Mouse (Mus musculus) intestine, embryonic 16.5 days (tissue): ENCODE results near the gene Timm22. TPM values are rescaled to one million over a fixed set of nuclear protein-coding genes. Genes with fewer than 3 reads are reported as not detected.
A peak's percentile ranks its signal among the peaks of the same experiment; 100 is the strongest.

Experiments used
- ATAC-seq: fragments of 200-750 bp; cut with Nextera tagmentation; 2 replicates; pipeline ENCODE4 v1.8.0; 2017; ENCODE audit warnings: moderate TSS enrichment, moderate library complexity
- H3K27ac ChIP-seq: fragments of 300-500 bp; sonication (generic); 2 replicates; pipeline ENCODE4 v1.5.1; 2014; ENCODE audit warnings: mild to moderate bottlenecking, low read length
- H3K27me3 ChIP-seq: fragments of 300-500 bp; sonication (generic); replicated peaks from 2 replicates; pipeline ENCODE4 v1.6.1; 2014; ENCODE audit warnings: low read length, control low read depth, mixed read lengths; ENCODE audit not compliant: control insufficient read depth, insufficient read depth
- H3K36me3 ChIP-seq: fragments of 300-500 bp; sonication (generic); 2 replicates; pipeline ENCODE4 v1.6.1; 2014; ENCODE audit warnings: low read length, control low read depth; ENCODE audit not compliant: control insufficient read depth, insufficient read depth
- H3K4me1 ChIP-seq: fragments of 300-500 bp; sonication (generic); 2 replicates; pipeline ENCODE4 v1.6.1; 2014; ENCODE audit warnings: low read length, control low read depth, mixed read lengths; ENCODE audit not compliant: control insufficient read depth, insufficient read depth
- H3K4me2 ChIP-seq: fragments of 300-500 bp; sonication (generic); 2 replicates; pipeline ENCODE4 v1.6.1; 2014; ENCODE audit warnings: low read depth, low read length, control low read depth
- H3K4me3 ChIP-seq: fragments of 300-500 bp; sonication (generic); 2 replicates; pipeline ENCODE4 v1.5.1; 2014; ENCODE audit warnings: mild to moderate bottlenecking, low read length
- H3K9ac ChIP-seq: fragments of 300-500 bp; sonication (generic); 2 replicates; pipeline ENCODE4 v1.6.1; 2014; ENCODE audit warnings: low read depth, low read length
- H3K9me3 ChIP-seq: fragments of 300-500 bp; sonication (generic); 2 replicates; pipeline ENCODE4 v1.6.1; 2016; ENCODE audit warnings: low read length, control low read depth; ENCODE audit not compliant: control insufficient read depth
- WGBS: fragments of 180-500 bp; shearing (Covaris S2); extraction: QIAGEN DNeasy Blood & Tissue Kit; methylation state at CpG from one replicate; pipeline ENCODE4 v1.1.7; 2014; 5-methylcytosine and 5-hydroxymethylcytosine counted together
- polyA plus RNA-seq: library from polyadenylated mRNA; unstranded; fragments of >200 nt; fragmentation: Nextera tagmentation; extraction: Ambion mirVana; gene quantifications from 2 replicates; pipeline ENCODE4 v1.2.1, GENCODE M21; 2015

The Timm22 gene
- polyA plus RNA-seq, 1 experiment from 2014 or later = 96.6 TPM

- no peak overlapping the region for H3K4me3 ChIP-seq
- H3K27ac ChIP-seq = no peak overlapping the region
- no peaks in the 10 kb centered on the region for H3K27me3 ChIP-seq
- H3K4me1 ChIP-seq = peaks cover 22% of the 10 kb centered on the region
- no peaks in the 10 kb centered on the region for H3K9me3 ChIP-seq
- no peak for ATAC-seq
- no peak overlapping the region for H3K9ac ChIP-seq
- no peak overlapping the region for H3K4me2 ChIP-seq
- H3K36me3 ChIP-seq = no peaks in the 10 kb centered on the region
These were observed 36.3 kb upstream of the Timm22 start for GRCm38 (mm10) chr11:76370491-76370890.

DNA sequence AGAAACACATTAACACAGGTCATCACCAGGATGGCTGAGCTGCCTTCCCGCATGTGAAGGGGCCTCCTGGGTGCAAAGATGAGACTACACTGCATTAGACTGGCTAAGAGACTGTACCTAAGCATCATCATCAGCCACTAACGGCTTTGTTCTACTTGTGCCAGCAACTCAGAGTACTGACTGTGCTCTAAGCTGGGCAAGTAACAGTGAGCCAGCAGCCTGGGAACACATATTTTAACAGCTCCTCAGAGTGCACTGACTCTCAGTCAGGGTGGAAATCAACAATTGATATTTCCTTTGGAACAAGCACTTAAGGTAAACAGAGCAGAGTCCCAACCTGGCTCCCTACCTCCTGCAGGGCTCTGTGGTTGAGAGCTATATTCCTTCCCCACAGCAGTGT is 34.6 kb upstream of the Timm22 start:
- no peaks in the 10 kb centered on the region for H3K9me3 ChIP-seq
- H3K4me1 ChIP-seq = peaks cover 22% of the 10 kb centered on the region
- no peaks in the 10 kb centered on the region for H3K36me3 ChIP-seq
- no peak overlapping the region for H3K4me2 ChIP-seq
- peak overlapping the region; percentile 58 for H3K27ac ChIP-seq
- no peaks in the 10 kb centered on the region for H3K27me3 ChIP-seq
- no peak overlapping the region for H3K4me3 ChIP-seq
- peak overlapping the region; percentile 5; the same call in 1 of the 2 replicates for H3K9ac ChIP-seq
- WGBS = 44% methylated on average over 2 of the region's 2 CpGs
- no peak for ATAC-seq

- no peaks in the 10 kb centered on the region for H3K9me3 ChIP-seq
- WGBS = 38% methylated on average over 6 of the region's 6 CpGs
- no peak for ATAC-seq
- H3K9ac ChIP-seq = no peak overlapping the region
- peaks cover 22% of the 10 kb centered on the region for H3K4me1 ChIP-seq
- H3K4me3 ChIP-seq = no peak overlapping the region
- H3K36me3 ChIP-seq = no peaks in the 10 kb centered on the region
- peak overlapping the region; percentile 58 for H3K27ac ChIP-seq
- no peaks in the 10 kb centered on the region for H3K27me3 ChIP-seq
- no peak overlapping the region for H3K4me2 ChIP-seq
These were observed 34.2 kb upstream of the Timm22 start for GRCm38 (mm10) chr11:76372534-76372933.

DNA sequence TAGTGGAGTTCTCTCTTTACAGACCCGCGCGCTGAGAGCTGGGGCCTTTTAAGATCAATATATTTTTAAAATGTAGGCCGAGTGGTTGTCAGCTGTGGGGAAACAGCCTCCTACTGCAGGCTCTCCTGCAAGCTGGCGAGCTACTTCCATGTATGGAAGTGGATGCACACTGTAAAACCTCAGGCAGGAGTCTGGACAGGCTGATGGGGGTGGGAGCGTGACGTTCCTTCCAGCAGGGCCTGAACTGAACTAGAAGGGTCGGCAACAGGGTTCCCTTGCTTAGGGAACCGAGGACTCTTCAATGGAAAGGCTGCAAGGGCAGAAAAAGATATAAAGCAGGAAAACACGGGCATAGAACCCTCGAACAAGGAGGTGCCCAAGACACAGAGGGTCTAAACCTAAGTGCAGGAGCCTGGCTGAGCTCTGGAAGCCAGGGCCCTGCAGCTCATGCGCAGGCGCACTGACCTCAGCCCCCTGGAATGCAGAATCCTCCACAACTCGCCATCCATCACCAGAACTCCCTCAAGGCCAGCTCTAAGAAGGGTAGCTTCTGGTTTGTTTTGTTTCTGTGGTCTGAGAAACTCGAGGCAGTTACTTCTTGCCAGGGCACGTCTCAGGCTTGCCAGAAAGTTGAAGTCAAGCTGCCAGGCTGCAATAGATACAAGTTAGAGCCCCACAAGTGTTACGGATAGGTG is 32.1 kb upstream of the Timm22 start:
- peaks cover 22% of the 10 kb centered on the region for H3K4me1 ChIP-seq
- H3K4me2 ChIP-seq = no peak overlapping the region; the same call in 1 of the 2 replicates
- no peak overlapping the region for H3K4me3 ChIP-seq
- H3K9me3 ChIP-seq = no peaks in the 10 kb centered on the region
- H3K27me3 ChIP-seq = no peaks in the 10 kb centered on the region
- 30% methylated on average over 17 of the region's 17 CpGs for WGBS
- no peaks in the 10 kb centered on the region for H3K36me3 ChIP-seq
- peak overlapping the region; percentile 36; the same call in 1 of the 2 replicates for H3K9ac ChIP-seq
- peak; percentile 92 for ATAC-seq
- H3K27ac ChIP-seq = peak overlapping the region; percentile 94

GRCm38 (mm10) chr11:76376425-76376824 is 30.3 kb upstream of the Timm22 start:
- ATAC-seq = no peak
- WGBS = 89% methylated on average over 3 of the region's 3 CpGs
- Histone ChIP-seq H3K4me2 (no peak overlapping the region), H3K4me3 (no peak overlapping the region), H3K36me3 (no peaks in the 10 kb centered on the region), H3K9ac (no peak overlapping the region), H3K9me3 (no peaks in the 10 kb centered on the region), H3K4me1 (peaks cover 27% of the 10 kb centered on the region), H3K27me3 (no peaks in the 10 kb centered on the region), H3K27ac (no peak overlapping the region)

DNA sequence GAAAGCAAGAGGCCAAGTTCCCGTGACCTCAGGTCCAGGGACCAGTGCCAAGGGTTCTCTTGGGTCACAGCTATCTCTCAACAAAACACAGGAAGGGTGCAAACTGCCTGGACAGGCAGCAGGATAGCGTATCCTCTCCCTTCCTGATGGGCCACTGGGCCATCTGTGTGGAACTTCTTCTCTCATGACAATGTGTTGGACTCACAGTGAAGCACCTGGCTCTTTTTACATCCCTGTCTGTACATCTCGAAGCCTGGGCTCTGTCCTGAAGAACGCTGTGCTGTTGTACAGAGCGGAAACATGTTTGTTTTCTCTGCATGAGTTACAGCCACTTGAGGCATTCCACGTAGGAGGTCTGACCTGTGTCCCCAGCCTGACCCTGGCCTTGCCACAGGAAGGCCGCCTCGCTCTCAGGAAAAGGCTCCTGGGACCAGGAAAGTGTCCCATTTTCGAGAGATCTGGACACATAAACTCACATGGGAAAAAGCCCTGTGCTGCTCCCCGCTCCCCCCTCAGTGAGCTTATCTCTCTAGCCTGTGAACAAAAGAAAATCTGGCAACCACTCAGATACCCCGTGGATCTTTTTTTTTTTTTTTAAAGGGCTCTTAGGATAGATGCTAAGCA is 26.7 kb upstream of the Timm22 start:
- Histone ChIP-seq H3K4me2 (no peak overlapping the region), H3K36me3 (no peaks in the 10 kb centered on the region), H3K9ac (no peak overlapping the region; the same call in 1 of the 2 replicates), H3K9me3 (no peaks in the 10 kb centered on the region), H3K27me3 (no peaks in the 10 kb centered on the region), H3K4me1 (peaks cover 15% of the 10 kb centered on the region), H3K27ac (peak overlapping the region; percentile 47), H3K4me3 (no peak overlapping the region)
- 34% methylated on average over 11 of the region's 11 CpGs for WGBS
- peak; percentile 64; the same call in 1 of the 2 replicates for ATAC-seq

DNA sequence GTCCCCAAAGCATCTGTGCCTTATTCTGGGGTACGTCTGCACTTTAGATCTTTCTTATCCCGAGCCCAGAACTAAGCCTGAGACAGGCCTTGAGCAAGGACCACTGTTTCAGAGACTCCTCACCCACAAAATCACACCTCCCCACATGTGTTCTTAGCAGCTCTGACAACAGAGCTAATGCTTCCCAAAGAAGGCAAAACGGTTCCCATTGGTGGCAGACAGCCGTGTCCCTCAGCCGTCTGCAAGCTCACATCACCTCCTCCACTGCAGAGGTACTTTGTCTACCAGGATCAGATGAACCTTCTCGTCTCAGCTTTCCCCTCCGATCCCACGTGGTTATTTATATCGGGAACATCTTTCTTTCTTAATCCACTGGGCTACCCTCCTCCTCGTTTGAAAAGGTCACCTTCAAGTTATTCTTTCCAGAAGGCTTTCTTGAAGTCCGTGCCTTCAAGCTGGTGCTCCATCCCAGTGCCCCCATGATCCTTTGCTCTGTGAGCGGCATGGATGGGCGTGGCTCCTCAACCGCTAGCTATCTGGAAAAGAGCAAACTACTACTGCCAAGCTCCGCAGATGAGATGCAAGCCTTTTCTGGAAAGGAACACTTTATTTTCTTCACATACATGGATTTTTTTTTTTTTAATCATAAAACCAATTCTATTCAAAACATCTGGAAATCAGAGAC is 25.4 kb upstream of the Timm22 start:
- H3K27ac ChIP-seq = no peak overlapping the region
- H3K9ac ChIP-seq = no peak overlapping the region

GRCm38 (mm10) chr11:76382711-76383324 is 23.9 kb upstream of the Timm22 start:
- Histone ChIP-seq H3K27me3 (no peaks in the 10 kb centered on the region), H3K9ac (no peak overlapping the region), H3K4me1 (peaks cover 11% of the 10 kb centered on the region), H3K27ac (peak overlapping the region; percentile 68), H3K4me3 (no peak overlapping the region), H3K9me3 (no peaks in the 10 kb centered on the region), H3K4me2 (no peak overlapping the region), H3K36me3 (no peaks in the 10 kb centered on the region)
- 54% methylated on average over 13 of the region's 13 CpGs for WGBS
- ATAC-seq = no peak

More for the DNA sequence above, 25.4 kb upstream of the Timm22 start:
- peaks cover 11% of the 10 kb centered on the region for H3K4me1 ChIP-seq
- no peaks in the 10 kb centered on the region for H3K9me3 ChIP-seq
- H3K4me3 ChIP-seq = no peak overlapping the region
- no peak overlapping the region for H3K4me2 ChIP-seq
- H3K36me3 ChIP-seq = no peaks in the 10 kb centered on the region
- ATAC-seq = no peak
- no peaks in the 10 kb centered on the region for H3K27me3 ChIP-seq
- WGBS = 81% methylated on average over 15 of the region's 15 CpGs

GRCm38 (mm10) chr11:76384307-76384706 is 22.4 kb upstream of the Timm22 start:
- Histone ChIP-seq H3K4me3 (no peak overlapping the region), H3K9ac (no peak overlapping the region), H3K4me2 (no peak overlapping the region), H3K4me1 (peaks cover 16% of the 10 kb centered on the region), H3K27ac (no peak overlapping the region), H3K27me3 (no peaks in the 10 kb centered on the region), H3K9me3 (no peaks in the 10 kb centered on the region), H3K36me3 (no peaks in the 10 kb centered on the region)
- ATAC-seq = no peak
- WGBS = 85% methylated on average over 5 of the region's 5 CpGs
